Mouse (Mus musculus): Measurements from ENCODE around the gene Islr2.

DNA sequence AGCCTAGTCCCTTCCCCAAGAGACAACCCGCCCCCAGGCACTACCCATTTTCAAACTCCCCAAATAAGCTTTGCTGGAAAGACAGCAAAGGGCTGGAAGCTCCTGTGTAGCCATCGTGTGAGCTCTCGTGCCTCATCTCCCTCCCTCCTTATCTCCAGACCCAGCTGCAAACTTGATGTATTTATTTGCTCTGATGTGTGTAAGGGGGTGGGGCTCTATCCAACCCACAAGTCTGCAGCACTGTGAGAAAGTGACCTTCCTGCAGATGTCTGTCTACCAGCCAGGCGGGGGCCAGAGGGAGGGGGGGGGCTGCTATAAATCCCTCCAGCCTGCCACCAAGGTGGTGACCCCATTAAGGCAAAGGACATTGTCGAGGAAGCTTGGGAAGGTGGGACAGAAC lies 9.7 kb upstream of the Islr2 start:
- no peak for TF ChIP-seq CTCF (IDR thresholded peaks at IDR 0.05; ENCODE audit: control insufficient read depth, insufficient read depth, insufficient read length)
- no peak for TF ChIP-seq FOSL1 (IDR thresholded peaks at IDR 0.05; ENCODE audit: insufficient read depth, low read length, poor library complexity, severe bottlenecking)
- TF ChIP-seq CEBPB (IDR thresholded peaks at IDR 0.05; ENCODE audit: low read depth) = no peak

Measured in C2C12 (cell line).